Mouse (Mus musculus) CH12.LX (cell line): ENCODE results near the gene Trpm3.

Experiments
- TCF12 ChIP-seq: IDR thresholded peaks from 2 replicates; pipeline ENCODE4 v1.6.1; 2014; ENCODE audit warnings: low read depth, mild to moderate bottlenecking, inconsistent platforms, low read length, improper control_type of control experiment
- USF1 ChIP-seq: IDR thresholded peaks from 2 replicates; pipeline ENCODE4 v1.6.1; 2014; ENCODE audit warnings: low read depth, mild to moderate bottlenecking, inconsistent platforms, low read length, improper control_type of control experiment
- ZKSCAN1 ChIP-seq: IDR thresholded peaks from 2 replicates; pipeline ENCODE4 v1.6.1; 2012; ENCODE audit warnings: low read depth, inconsistent platforms, low read length, improper control_type of control experiment, borderline replicate concordance

- TF ChIP-seq USF1, result no peak
- no peak for TF ChIP-seq TCF12
- no peak for TF ChIP-seq ZKSCAN1
Measured at GRCm38 (mm10) chr19:22841081-22842040, 702.5 kb downstream of the Trpm3 start.
